Mouse (Mus musculus): Measurements from ENCODE around the gene Yif1a.

DNA sequence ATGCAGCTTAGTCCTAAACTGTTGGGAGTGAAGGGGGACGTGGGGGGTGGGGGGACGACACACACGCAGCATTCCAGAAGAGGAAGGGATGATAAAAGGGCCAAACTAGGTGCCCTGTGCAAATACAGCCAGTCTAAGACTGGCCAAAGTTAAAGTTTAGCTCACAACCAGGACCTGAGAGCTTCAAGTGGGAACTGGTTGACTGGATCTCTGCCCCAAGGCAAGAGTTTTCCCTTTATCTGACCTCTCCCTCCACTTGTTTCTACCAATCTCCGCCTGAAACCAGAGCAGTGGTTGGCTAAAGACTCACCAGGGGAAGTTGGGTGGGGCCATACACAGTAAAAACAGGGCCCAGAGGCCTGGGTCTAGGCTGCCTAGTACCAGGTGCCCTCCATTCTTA is 20.4 kb downstream of the Yif1a start:
- TF ChIP-seq CTCF (IDR thresholded peaks at IDR 0.05; ENCODE audit: borderline replicate concordance, insufficient read depth, low read length) (no peak), POLR2A (IDR thresholded peaks at IDR 0.05; ENCODE audit: low read depth, low read length) (no peak)

Data from embryonic fibroblast, embryonic 13.5 days (primary cell).